Mouse (Mus musculus) testis, postnatal 14 days (tissue): ENCODE data around the gene Lrrc28.

Experiments used
- DNase-seq: peaks from one replicate; pipeline ENCODE4 v3.0.0; 2021; ENCODE audit warnings: low spot score

Lrrc28 gene

GRCm38 (mm10) chr7:67644833-67645680 is at the start of gene Lrrc28:
Gene Lrrc28, minus strand, starts transcription at chr7:67645268.
- DNase-seq: peak; percentile 99

GRCm38 (mm10) chr7:67692791-67693538 is 47.9 kb upstream of the Lrrc28 start:
- no peak for DNase-seq

- peak; percentile 29 for DNase-seq
These were observed 47.1 kb upstream of the Lrrc28 start for GRCm38 (mm10) chr7:67692141-67692540.

- no peak for DNase-seq
These were observed 46.0 kb upstream of the Lrrc28 start for GRCm38 (mm10) chr7:67691036-67691435.

- DNase-seq: no peak
These were observed 44.7 kb upstream of the Lrrc28 start for GRCm38 (mm10) chr7:67689793-67690192.

- DNase-seq: no peak
These were observed 43.2 kb upstream of the Lrrc28 start for GRCm38 (mm10) chr7:67688281-67688680.

- no peak for DNase-seq
These were observed 41.5 kb upstream of the Lrrc28 start for GRCm38 (mm10) chr7:67686545-67686944.

GRCm38 (mm10) chr7:67683006-67683405 is 37.9 kb upstream of the Lrrc28 start:
- no peak for DNase-seq

GRCm38 (mm10) chr7:67681078-67681477 is 36.0 kb upstream of the Lrrc28 start:
- DNase-seq: no peak

GRCm38 (mm10) chr7:67678878-67679499 is 33.9 kb upstream of the Lrrc28 start:
- DNase-seq: no peak

- DNase-seq: no peak
These were observed 28.6 kb upstream of the Lrrc28 start for GRCm38 (mm10) chr7:67673656-67674055.

GRCm38 (mm10) chr7:67672650-67673049 is 27.6 kb upstream of the Lrrc28 start:
- DNase-seq: peak; percentile 76

GRCm38 (mm10) chr7:67670965-67671364 is 25.9 kb upstream of the Lrrc28 start:
- DNase-seq: no peak

- no peak for DNase-seq
These were observed 19.1 kb upstream of the Lrrc28 start for GRCm38 (mm10) chr7:67663981-67664694.

GRCm38 (mm10) chr7:67662424-67662823 is 17.4 kb upstream of the Lrrc28 start:
- no peak for DNase-seq

- no peak for DNase-seq
These were observed 13.0 kb upstream of the Lrrc28 start for GRCm38 (mm10) chr7:67658110-67658509.

- DNase-seq: no peak
These were observed 10.1 kb upstream of the Lrrc28 start for GRCm38 (mm10) chr7:67655186-67655585.

- DNase-seq: no peak
These were observed 9.6 kb upstream of the Lrrc28 start for GRCm38 (mm10) chr7:67654668-67655067.

GRCm38 (mm10) chr7:67652211-67652610 is 7.1 kb upstream of the Lrrc28 start:
- DNase-seq: no peak

- no peak for DNase-seq
These were observed 3.3 kb upstream of the Lrrc28 start for GRCm38 (mm10) chr7:67648376-67648775.

GRCm38 (mm10) chr7:67647277-67647676 is 2.2 kb upstream of the Lrrc28 start, which contains the start of gene Ttc23:
Gene Ttc23, plus strand, starts transcription at chr7:67647410.
- DNase-seq: peak; percentile 53

- DNase-seq: no peak
These were observed 1.1 kb upstream of the Lrrc28 start for GRCm38 (mm10) chr7:67646131-67646530.
